Mouse (Mus musculus) urinary bladder, postnatal 25 days (tissue): ENCODE results near the gene Wipf3.

Experiments used
- DNase-seq: peaks from one replicate; pipeline ENCODE4 v3.0.0; 2022; ENCODE audit warnings: low spot score

The Wipf3 gene

DNA sequence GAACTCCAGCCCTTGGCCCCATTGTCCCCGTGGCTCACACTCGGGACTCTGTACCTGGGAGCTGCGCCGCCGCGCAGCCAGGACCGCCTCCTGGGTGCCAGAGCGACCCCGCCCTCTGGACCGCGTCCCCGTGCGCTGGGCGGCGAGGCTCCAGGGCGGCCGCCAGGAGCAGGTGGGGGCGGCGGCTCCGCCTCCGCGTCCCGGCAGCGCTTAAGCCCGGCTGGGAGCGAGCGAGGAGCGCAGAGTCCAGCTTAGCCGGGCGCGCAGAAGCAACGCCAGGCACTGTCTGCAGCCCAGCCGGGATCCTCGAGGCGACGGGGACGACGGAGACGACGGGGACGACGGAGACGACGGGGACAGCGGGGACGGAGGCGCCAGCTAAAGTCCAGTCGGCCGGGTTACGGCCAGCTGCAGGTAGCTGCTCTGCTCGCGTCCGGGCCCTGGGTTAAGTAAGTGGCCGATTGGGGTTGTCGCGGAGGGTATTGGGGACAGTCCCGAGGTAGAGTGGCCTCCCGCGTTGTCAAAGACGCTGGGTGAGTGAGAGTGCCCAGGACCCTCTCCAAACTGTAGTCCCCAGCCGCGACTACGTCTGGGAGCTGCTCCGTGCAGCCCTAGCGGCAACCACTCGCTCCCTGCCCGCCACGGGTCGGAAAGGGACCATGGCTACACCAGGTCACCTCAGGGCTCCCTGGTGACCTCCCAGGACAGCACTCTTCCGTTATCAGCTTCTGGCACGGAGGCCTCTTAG is at the start of gene Wipf3:
TSS of gene Wipf3 (plus strand) at position 157 of the 748 bp plus-strand sequence.
- peak; percentile 50 for DNase-seq

DNA sequence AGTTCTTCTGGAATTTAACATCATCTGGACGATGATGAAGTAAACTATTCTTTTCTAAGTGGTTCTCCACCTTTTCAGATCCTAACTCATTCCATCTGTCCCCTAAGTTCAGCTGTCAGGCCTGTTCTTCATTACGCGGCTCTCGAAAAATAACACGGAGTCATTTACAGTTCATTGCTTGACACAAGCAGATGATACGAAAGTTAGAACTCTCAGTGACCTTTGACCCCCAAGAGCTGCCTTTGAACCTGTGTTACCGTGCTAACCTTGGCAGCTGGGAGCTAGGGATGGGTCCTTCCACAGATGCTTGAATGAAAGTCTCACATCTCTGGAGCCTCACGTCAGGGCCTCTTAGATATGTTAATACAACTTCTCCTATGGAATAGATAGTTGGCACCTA is 46.8 kb upstream of the Wipf3 start:
- DNase-seq: no peak

DNA sequence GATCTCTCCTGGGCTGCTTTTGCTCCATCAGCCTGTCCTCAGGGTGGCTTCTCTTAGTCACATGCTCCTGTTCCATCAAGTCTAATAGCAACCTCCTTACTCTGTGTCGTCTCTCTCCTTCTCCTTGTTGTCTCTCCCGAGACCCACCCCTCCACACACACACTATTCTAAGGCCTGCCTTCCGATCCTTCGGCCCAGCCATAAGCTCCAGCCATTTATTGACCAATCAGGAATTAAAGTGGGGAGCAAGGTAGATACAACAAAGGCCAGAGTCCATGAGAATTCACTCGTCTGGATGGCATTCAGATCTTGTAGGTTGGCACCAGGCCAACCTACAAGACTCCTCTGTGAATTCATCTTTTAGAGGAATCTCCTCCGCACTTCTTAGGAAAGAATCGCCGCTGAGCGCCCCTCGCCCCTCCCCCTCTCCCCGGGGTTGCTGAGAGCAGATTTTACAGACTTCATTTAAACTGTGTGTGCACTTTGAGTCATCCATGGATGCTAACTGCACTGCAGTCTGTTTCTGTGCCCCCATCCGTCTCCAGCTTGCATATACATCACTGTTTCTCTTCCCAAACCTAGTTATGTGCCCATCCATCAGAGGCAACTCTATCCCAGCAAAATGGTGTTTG is 45.4 kb upstream of the Wipf3 start:
- DNase-seq: no peak

DNA sequence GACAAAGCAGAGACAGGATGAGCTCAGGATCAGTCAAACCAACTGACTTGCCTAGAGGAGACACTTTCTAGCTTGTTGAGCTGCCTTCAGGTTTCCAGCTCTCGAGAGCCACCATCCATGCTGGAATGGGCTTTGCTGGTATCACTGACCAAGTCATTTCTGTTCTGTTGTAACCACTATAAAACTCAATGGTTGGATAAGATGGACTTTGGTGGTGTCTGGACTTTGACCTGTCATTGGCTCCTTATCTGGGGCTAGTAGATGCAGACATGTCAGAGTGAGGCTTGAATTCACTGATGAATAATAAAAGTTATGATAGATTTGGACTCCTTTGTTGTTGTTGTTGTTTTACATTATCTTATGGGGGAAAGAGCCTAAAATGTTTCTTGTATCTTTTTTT is 44.6 kb upstream of the Wipf3 start:
- no peak for DNase-seq

DNA sequence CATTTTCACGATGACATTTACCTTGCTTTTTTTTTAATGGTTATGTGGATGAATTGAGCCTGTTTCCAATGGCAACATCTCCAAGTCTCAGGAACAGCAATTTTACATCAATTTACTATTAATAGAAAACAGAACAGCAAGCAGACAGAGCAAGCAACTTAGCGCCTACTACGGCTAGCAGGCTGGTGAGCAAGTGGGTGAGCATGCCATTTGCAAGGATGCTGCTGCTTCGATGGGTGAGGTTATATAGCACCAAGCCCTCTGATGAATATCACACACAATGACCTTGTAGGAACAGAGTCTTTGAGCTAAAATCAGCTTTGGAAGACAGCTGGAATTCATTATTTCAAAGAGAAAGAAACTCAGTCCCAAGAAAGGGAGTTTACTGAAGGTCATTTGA is 43.0 kb upstream of the Wipf3 start:
- no peak for DNase-seq

DNA sequence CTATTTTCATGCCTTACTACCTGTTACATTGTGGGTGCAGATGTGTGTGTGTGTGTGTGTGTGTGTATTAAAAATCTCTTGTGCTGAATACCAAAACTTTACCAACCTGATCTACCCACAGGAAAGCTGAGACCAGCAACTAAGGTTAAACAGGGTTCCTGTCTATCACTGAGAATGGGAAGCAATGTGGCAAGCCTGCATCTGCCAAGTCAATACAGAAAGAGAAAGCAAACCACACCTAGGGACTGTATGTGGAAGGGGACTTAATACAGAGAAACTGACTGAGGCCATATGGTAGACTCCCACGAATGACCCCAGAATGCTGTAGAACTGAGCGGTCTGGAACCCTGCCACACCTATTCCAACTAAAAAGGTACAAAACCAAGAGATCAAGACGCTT is 42.4 kb upstream of the Wipf3 start:
- DNase-seq: no peak

DNA sequence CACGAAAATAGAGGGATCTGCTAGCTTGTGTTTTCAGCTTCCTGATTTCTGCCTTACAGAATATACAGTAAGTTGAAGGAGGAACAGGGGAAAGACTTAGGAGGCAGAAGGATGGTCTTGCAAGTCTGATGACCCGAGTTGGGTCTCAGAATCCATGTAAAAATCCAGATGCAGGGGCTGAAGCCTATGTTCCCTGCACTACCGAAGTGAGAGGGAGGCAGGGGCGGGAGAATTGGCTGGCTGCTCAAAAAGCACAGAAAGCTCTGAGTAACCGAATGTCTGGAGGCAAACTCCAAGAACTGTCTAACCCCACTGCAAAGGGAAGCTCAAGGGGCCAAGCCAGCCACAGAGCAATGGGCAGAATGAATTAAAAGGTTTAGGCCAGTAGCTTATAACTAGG is 41.7 kb upstream of the Wipf3 start:
- no peak for DNase-seq

DNA sequence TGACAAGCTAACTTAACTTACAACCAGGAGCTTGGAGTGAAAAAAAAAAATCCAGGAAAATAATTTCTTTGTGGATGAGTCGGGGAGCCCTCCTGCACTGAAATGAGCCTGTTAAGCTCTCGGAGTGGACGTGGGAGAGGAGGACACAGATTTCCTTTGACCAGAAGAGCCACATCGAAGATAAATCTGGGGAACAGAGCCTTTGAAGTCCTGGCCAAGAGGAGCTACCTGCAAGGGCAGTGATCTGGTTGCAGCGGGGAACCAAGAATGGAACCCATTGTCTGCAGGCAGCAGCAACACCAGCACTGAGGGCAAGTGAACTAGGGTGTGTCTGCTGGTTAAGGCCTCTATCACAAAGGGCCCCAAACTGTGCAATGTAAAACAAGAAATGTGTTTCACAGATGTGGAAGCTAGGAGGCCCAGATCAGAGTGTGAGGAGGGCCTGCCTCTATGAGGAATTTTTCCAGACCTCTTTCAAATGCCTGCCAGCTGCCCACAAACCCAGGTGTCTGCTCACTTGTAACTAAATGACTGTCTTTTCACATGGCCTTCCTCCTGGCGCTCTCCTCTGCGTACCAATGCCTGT is 40.6 kb upstream of the Wipf3 start:
- no peak for DNase-seq

DNA sequence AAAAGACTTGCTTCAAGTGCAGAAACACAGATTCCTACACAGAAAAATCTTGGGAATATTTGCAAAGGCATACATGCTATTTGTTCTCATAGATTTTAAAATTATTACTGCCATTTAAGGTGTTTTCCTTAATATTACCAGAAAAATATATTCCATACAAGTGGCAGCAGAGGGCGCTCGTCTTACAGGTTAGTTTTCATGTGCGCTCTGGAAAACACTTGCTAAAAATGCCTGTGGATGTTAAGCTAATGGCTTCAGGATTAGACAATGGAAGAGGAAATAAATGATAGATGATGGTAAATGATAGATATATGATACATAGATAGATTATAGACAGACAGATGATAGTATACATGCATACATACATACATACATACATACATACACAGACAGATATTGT is 37.6 kb upstream of the Wipf3 start:
- peak; percentile 47 for DNase-seq

DNA sequence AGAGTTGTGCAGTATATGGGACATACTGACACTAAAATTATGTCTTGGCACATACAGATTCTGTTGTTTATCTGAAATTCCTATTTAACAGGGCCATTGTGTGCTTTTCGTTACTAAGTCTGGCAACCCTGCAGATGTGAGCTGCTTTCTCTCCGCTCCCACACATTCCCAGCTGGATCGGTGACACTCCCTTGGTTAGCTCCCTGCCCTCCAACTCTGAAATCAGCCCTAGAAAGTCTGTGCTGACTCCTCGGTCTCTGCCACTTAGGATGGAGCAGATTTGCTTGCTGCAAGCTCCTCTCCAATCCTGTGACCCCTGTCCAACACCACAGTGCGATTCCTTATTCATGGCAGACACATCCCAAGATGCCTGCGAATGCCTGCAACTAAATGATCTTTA is 35.5 kb upstream of the Wipf3 start:
- no peak for DNase-seq

DNA sequence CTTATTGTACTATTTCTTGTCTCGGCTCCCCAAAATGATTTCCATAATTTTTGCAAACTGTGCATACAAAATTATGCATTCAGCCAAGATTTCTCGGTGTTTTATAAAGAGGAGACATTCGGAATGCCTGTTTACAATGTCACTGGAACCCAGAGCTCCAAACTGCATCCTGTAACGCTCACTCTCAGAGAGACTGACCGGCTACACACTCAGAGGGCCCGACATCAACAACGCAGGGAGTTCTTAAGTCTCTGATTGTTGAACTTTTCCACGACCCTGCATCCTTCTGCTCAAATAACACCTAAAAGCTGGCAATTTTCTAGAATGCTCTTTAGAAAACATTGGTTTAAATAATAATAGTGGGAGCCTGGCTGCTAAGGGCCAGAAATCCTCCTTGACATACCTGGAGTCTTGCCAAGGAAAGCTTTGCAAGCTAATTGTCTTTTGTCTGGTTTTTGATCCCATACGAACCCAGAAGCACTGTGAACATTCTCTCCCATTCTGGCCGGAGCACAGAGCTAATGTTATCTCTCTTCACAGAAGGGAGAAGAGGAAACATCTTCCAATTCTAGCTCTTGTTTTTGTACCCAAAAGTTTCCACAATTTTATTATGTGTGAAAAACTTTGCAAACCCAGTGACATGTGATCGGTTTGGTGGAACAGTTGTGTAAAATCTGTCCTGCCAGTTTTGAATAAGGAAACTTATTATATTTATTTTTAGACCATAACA is 30.0 kb upstream of the Wipf3 start:
- no peak for DNase-seq

DNA sequence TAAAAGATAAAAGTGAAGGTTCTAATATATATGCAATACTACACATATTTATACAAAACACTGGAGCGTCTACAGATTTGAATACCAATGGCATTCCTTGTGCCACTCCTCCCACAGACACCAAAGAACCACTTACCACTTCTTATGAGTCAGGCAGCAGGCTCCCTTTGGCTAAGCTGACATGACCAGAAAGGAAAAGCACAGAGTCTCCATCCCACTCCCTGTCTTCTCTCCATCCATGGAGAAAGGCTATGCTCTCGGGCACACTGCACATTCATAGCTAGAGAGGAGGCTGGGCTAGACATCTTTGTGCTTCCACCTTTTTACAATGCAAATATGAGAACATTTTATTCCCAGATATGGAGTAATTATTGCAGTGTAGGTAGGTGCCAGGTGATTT is 27.9 kb upstream of the Wipf3 start:
- no peak for DNase-seq

DNA sequence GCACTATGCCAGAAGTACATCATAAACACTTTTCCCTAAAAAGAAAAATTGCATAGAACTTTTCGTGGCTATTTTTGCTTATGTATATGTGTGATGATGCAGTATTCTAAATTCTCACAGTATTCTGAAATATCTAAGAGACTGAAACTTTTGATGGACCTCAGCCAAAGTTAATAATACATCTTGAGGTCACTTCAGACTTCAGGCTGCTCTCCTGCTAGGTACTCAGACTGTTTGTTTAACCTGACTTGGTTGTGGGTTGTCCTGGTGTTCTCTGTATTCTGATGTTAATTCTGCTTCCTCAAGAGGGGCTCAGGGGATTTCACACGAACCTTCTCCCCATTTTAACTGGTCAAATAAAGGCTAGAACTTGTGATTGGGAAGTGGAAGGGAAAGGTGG is 24.5 kb upstream of the Wipf3 start:
- DNase-seq: no peak

DNA sequence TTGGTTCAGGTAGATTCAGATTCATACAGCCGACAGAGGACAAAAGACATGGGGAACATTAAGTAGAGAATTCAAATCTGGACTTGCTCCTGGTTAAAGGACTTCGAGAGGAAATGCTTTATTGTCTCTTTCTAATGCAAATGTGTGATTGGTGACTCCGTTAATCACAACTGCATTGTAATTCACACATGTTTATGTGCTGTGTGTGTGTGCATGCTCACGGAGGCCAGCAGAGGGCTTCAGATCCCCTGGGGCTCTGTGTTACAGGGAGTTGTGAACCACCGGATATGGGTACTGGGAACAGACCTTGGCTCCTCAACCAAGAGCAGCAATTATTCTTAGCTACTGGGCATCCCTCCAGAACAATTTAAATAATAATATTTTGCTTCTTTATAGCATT is 23.3 kb upstream of the Wipf3 start:
- DNase-seq: no peak

DNA sequence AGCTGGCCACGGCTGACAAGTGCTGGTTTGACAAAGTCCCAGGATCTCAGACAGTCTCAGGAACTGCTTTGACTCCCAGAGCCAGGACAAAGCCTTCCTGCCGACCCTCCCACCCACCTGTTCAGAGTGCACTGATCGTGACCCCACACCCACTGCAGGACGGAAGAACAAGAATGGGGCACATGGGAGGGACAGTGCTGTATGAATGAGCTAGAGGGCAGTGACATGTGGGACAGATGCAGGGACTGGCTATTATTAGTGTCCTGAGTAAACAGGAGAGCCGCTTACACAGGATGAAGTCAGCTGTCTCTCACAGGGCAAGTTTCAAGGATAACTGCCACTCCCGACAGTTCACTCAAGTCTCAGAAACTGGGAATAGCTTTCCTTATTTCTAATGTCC is 20.1 kb upstream of the Wipf3 start:
- DNase-seq: no peak

DNA sequence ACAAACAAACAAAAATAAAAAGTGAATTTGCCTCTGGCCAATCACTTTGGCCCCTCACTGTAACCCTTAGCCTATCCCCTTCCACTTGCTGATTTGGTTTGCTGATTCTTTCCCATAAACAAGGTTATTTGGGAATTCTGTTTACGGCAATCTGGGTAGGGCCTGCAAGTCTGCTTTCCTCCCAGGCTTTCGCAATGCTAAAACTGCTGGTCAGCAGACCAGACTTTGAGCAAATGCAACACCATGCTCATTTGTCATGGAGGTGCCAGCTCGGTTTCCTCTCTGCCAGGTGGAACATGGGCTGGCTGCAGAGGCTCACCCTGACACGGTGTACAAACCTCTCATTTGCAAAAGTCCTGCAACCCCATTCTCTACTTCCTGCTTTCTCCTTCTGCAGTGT is 19.0 kb upstream of the Wipf3 start:
- no peak for DNase-seq

DNA sequence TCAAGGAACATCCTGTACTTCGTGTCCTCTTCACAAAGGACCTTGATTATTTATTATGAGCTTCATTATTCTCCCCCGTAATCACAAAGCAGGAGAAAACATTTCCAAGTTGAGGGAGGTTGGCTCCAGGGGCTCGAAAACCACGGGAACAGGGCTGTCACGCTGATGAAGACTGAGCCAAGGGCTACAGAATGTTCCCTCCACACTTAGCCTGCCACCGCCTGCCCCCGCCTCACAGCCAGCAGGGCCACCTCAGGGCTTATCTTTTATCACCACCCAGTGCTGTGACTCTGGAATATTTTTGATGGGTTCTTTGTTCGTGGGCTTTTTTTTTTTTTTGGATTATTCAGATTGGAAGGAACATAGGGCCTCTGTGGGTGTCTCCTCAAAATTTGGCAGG is 17.8 kb upstream of the Wipf3 start:
- DNase-seq: no peak

DNA sequence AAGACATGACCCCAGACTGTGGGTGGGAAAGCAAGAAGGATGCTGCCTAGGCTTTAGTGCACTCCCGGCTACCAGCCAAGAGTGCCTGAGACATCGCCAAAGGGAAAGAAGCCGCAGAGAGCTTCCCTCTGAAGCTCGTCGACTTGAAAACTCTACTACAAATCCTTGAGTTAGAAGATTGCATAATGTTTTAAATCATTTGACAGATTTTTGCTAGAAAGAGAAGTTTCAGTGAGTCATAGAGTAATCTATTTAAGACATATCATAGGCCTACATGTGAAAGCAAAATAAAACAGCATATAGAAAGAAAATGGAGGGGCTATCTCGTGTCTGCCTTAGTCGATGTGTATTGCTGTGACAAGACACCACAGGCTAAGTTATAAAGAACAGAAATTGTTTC is 16.5 kb upstream of the Wipf3 start:
- no peak for DNase-seq

DNA sequence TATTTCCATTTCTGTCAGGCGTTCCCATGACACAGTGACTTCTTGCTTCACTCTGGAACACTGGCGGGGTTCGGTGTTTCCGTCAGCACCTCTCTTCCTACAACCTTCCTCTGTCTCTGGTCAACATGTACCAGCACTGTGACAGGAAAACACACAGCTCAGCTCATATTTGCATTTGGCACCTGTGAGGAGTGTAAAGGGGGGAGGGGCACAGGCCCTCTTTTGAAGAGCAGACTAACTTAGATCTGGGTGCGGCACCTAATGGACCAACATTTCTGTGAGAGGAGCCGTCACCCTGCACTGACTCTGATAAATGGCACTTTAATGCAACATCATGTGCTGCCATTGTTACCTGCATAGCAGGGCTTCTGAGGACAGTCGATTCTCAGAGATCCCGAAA is 4.2 kb upstream of the Wipf3 start:
- DNase-seq: no peak

DNA sequence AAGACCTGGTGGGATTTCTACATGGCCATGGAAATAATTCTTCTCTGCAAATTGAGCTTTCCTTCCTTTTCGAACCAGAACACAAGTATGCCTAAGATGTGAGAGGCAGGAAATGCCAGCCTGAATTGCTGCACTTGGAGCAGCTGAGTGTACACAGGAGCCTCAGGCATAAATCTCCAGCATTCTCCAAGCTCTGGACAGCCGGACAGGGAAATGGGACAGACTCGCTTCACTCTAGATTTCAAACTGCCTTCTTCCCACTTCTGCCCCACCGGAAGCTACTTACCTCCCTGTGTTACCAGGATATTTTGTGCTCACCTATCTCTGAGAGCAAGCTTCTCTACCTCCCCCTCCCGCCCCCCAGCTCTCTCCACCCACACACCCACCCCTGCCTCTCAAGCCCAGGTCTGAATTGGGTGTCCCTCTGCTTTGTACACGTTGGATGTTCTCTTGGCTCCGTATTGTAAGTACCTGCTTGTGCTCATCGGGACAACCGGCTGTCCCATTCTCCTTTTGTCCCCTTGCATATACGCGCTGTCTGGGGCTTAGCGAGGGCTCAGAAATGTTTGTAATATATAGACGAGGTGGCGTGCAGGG is 455 bp upstream of the Wipf3 start:
- no peak for DNase-seq

DNA sequence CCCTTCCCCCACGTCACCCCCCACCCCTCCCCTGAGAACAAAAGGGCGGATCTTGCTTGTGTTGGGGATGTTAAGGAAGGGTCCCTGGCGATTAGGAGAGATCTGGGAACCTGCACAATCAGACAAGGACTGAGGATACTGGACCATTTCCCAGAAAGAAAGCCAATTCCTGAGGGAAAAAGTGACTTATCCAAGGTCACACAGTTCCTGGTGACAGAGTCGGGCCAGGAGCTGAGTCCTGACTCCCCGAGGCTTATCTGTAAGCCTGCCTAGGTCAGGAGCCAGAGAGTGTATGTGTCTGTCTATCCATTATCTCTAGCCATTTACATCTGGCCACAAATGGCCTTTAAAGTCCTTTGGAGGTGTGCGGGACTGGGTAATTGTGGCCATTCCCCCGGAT is 818 bp downstream of the Wipf3 start:
- DNase-seq: no peak

DNA sequence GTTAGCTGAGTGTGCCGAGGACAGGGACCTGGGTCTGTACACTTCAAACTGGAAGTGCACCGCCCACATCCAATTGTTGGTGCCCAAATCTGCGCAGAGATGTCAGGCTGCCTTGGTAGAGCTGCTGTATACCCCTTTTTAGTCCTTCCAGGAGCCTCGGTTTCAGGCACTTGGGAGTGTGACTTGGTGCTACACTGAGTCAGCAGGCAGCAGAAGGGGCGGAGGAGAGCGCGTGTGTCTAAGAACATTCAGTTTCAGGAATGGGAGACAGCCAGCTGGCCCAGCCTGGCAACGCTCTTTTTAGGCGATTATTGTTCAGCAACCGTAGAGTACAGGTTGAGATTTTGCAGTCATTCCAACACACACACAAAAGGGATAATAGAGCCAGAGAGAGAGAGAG is 2.4 kb downstream of the Wipf3 start:
- no peak for DNase-seq

DNA sequence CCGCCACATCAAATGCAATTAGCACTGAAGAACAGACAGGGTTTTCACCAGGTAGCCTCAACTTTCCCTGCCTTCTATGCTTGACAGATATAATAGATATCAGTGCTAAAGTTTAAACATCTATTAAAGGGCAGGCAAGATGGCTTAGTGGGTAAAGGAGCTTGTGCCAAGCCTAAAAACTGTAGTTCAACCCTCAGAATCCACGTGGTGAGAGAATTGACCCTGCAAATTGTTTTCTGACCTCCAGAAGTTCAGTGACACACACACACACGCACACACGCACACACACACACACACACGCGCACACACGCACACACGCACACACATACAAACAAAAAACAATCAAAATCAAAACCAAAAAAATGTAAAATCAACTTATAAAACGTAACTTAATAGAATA is 2.8 kb downstream of the Wipf3 start:
- no peak for DNase-seq
